Mouse (Mus musculus) midbrain, embryonic 16.5 days (tissue): ENCODE results near the gene Zfp385a. TPM values are rescaled to one million over a fixed set of nuclear protein-coding genes. Genes with fewer than 3 reads are reported as not detected.

Experiments
- ATAC-seq: fragments of 200-750 bp; cut with Nextera tagmentation; 2 replicates; pipeline ENCODE4 v1.8.0; 2017; ENCODE audit warnings: moderate TSS enrichment
- H3K27ac ChIP-seq: fragments of 300-500 bp; sonication (generic); 2 replicates; pipeline ENCODE4 v1.5.1; 2014; ENCODE audit warnings: mild to moderate bottlenecking, low read length, mixed read lengths
- H3K27me3 ChIP-seq: fragments of 300-500 bp; sonication (generic); 2 replicates; pipeline ENCODE4 v1.6.1; 2014; ENCODE audit warnings: low read depth, low read length, mixed read lengths; ENCODE audit not compliant: control insufficient read depth, insufficient read depth
- H3K36me3 ChIP-seq: fragments of 300-500 bp; sonication (generic); 2 replicates; pipeline ENCODE4 v1.6.1; 2014; ENCODE audit warnings: mild to moderate bottlenecking, low read length, moderate library complexity, mixed read lengths; ENCODE audit not compliant: control insufficient read depth, insufficient read depth
- H3K4me1 ChIP-seq: fragments of 300-500 bp; sonication (generic); 2 replicates; pipeline ENCODE4 v1.6.1; 2014; ENCODE audit warnings: mild to moderate bottlenecking, low read length, mixed read lengths; ENCODE audit not compliant: control insufficient read depth, insufficient read depth
- H3K4me2 ChIP-seq: fragments of 300-500 bp; sonication (generic); 2 replicates; pipeline ENCODE4 v1.6.1; 2014; ENCODE audit warnings: mild to moderate bottlenecking, low read length, mixed read lengths
- H3K4me3 ChIP-seq: fragments of 300-500 bp; sonication (generic); 2 replicates; pipeline ENCODE4 v1.5.1; 2014; ENCODE audit warnings: low read depth, mild to moderate bottlenecking, low read length, moderate library complexity, mixed read lengths
- H3K9ac ChIP-seq: fragments of 300-500 bp; sonication (generic); 2 replicates; pipeline ENCODE4 v1.6.1; 2014; ENCODE audit warnings: low read depth, low read length, mixed read lengths
- H3K9me3 ChIP-seq: fragments of 300-500 bp; sonication (generic); replicated peaks from 2 replicates; pipeline ENCODE4 v1.6.1; 2014; ENCODE audit warnings: mild to moderate bottlenecking, low read length, mixed read lengths; ENCODE audit not compliant: control insufficient read depth, poor library complexity, severe bottlenecking
- WGBS: fragments of 180-500 bp; shearing (Covaris S2); extraction: QIAGEN DNeasy Blood & Tissue Kit; methylation state at CpG from one replicate; pipeline ENCODE4 v1.1.7; 2014; 5-methylcytosine and 5-hydroxymethylcytosine counted together
- polyA plus RNA-seq: library from polyadenylated mRNA; unstranded; fragments of >200 nt; fragmentation: Nextera tagmentation; extraction: Ambion mirVana; gene quantifications from 2 replicates; pipeline ENCODE4 v1.2.1, GENCODE M21; 2015

Zfp385a gene
- polyA plus RNA-seq, 1 experiment from 2014 or later: 22.7 TPM

- Histone ChIP-seq H3K4me2 (no peak overlapping the region), H3K9ac (no peak overlapping the region), H3K36me3 (no peaks in the 10 kb centered on the region), H3K27ac (no peak overlapping the region), H3K4me3 (no peak overlapping the region), H3K9me3 (no peaks in the 10 kb centered on the region), H3K4me1 (no peaks in the 10 kb centered on the region), H3K27me3 (no peaks in the 10 kb centered on the region)
- ATAC-seq: 0 out of 2 replicates have a peak, but pooled peaks have one; percentile 22
- 37% methylated on average over 4 of the region's 4 CpGs for WGBS
Observed at GRCm38 (mm10) chr15:103358278-103359121, 18.6 kb upstream of the Zfp385a start.

GRCm38 (mm10) chr15:103357817-103358216 lies 17.9 kb upstream of the Zfp385a start:
- Histone ChIP-seq H3K4me1 (no peaks in the 10 kb centered on the region), H3K27me3 (no peaks in the 10 kb centered on the region), H3K9me3 (no peaks in the 10 kb centered on the region), H3K27ac (no peak overlapping the region), H3K4me2 (no peak overlapping the region), H3K36me3 (no peaks in the 10 kb centered on the region), H3K9ac (no peak overlapping the region), H3K4me3 (no peak overlapping the region)
- WGBS: 88% methylated on average over 4 of the region's 4 CpGs
- ATAC-seq: no peak

GRCm38 (mm10) chr15:103356130-103356529 lies 16.2 kb upstream of the Zfp385a start:
- Histone ChIP-seq H3K4me1 (no peaks in the 10 kb centered on the region), H3K36me3 (no peaks in the 10 kb centered on the region), H3K27ac (no peak overlapping the region), H3K9ac (no peak overlapping the region), H3K4me3 (no peak overlapping the region), H3K9me3 (no peaks in the 10 kb centered on the region), H3K4me2 (no peak overlapping the region), H3K27me3 (no peaks in the 10 kb centered on the region)
- ATAC-seq: no peak
- WGBS: 82% methylated on average over 4 of the region's 4 CpGs

GRCm38 (mm10) chr15:103355420-103355819 lies 15.5 kb upstream of the Zfp385a start:
- H3K27me3 ChIP-seq: no peaks in the 10 kb centered on the region
- no peak overlapping the region for H3K4me3 ChIP-seq
- no peaks in the 10 kb centered on the region for H3K9me3 ChIP-seq
- H3K4me1 ChIP-seq: no peaks in the 10 kb centered on the region
- H3K27ac ChIP-seq: no peak overlapping the region
- H3K36me3 ChIP-seq: no peaks in the 10 kb centered on the region
- ATAC-seq: no peak
- no peak overlapping the region for H3K4me2 ChIP-seq
- H3K9ac ChIP-seq: no peak overlapping the region
- 80% methylated on average over 4 of the region's 4 CpGs for whole genome bisulfite sequencing

GRCm38 (mm10) chr15:103354690-103355089 lies 14.8 kb upstream of the Zfp385a start:
- Histone ChIP-seq H3K9ac (no peak overlapping the region), H3K36me3 (no peaks in the 10 kb centered on the region), H3K4me2 (no peak overlapping the region), H3K4me3 (no peak overlapping the region), H3K9me3 (no peaks in the 10 kb centered on the region), H3K27me3 (no peaks in the 10 kb centered on the region), H3K4me1 (no peaks in the 10 kb centered on the region), H3K27ac (no peak overlapping the region)
- 86% methylated on average over 2 of the region's 2 CpGs for WGBS
- no peak for ATAC-seq

GRCm38 (mm10) chr15:103353511-103354256 lies 13.8 kb upstream of the Zfp385a start:
- Histone ChIP-seq H3K4me3 (no peak overlapping the region), H3K36me3 (no peaks in the 10 kb centered on the region), H3K4me2 (no peak overlapping the region), H3K27ac (no peak overlapping the region), H3K9ac (no peak overlapping the region), H3K9me3 (no peaks in the 10 kb centered on the region), H3K27me3 (no peaks in the 10 kb centered on the region), H3K4me1 (no peaks in the 10 kb centered on the region)
- 94% methylated on average over 11 of the region's 11 CpGs for WGBS
- no peak for ATAC-seq

GRCm38 (mm10) chr15:103352856-103353255 lies 13.0 kb upstream of the Zfp385a start:
- no peaks in the 10 kb centered on the region for H3K27me3 ChIP-seq
- no peaks in the 10 kb centered on the region for H3K36me3 ChIP-seq
- no peak overlapping the region for H3K9ac ChIP-seq
- H3K4me3 ChIP-seq: no peak overlapping the region
- H3K4me2 ChIP-seq: no peak overlapping the region
- no peak overlapping the region for H3K27ac ChIP-seq
- no peaks in the 10 kb centered on the region for H3K9me3 ChIP-seq
- ATAC-seq: no peak
- H3K4me1 ChIP-seq: no peaks in the 10 kb centered on the region
- WGBS: 39% methylated on average over 4 of the region's 4 CpGs

GRCm38 (mm10) chr15:103347275-103347684 lies 7.4 kb upstream of the Zfp385a start:
- H3K27ac ChIP-seq: no peak overlapping the region
- 0% methylated on average over 2 of the region's 2 CpGs for WGBS
- H3K9me3 ChIP-seq: no peaks in the 10 kb centered on the region
- H3K4me1 ChIP-seq: 0 out of 2 replicates have a peak, but pooled peaks cover 2% of the 10 kb centered on the region
- no peak overlapping the region for H3K4me3 ChIP-seq
- H3K9ac ChIP-seq: no peak overlapping the region
- ATAC-seq: no peak
- no peaks in the 10 kb centered on the region for H3K27me3 ChIP-seq
- H3K36me3 ChIP-seq: no peaks in the 10 kb centered on the region
- no peak overlapping the region for H3K4me2 ChIP-seq

GRCm38 (mm10) chr15:103345789-103346188 lies 5.9 kb upstream of the Zfp385a start:
- no peaks in the 10 kb centered on the region for H3K27me3 ChIP-seq
- no peak for ATAC-seq
- 85% methylated on average over 6 of the region's 6 CpGs for WGBS

More at GRCm38 (mm10) chr15:103345789-103346188, 5.9 kb upstream of the Zfp385a start:
- no peaks in the 10 kb centered on the region for H3K9me3 ChIP-seq
- peaks cover 5% of the 10 kb centered on the region for H3K4me1 ChIP-seq
- no peaks in the 10 kb centered on the region for H3K36me3 ChIP-seq
- no peak overlapping the region for H3K4me2 ChIP-seq
- no peak overlapping the region for H3K9ac ChIP-seq
- H3K4me3 ChIP-seq: no peak overlapping the region
- H3K27ac ChIP-seq: no peak overlapping the region
